Mouse (Mus musculus): Measurements from ENCODE around the gene Pnpla1.

GRCm38 (mm10) chr17:28874216-28874615 lies 16.0 kb downstream of the Pnpla1 start:
- TF ChIP-seq CTCF (IDR thresholded peaks at IDR 0.05; ENCODE audit: low read depth, low read length): no peak
- TF ChIP-seq POLR2A (IDR thresholded peaks at IDR 0.05; ENCODE audit: insufficient read depth, low read length): no peak

All from ES-Bruce4 (cell line).